Mouse (Mus musculus) olfactory bulb, adult 2 months (tissue): Measurements from ENCODE around the gene H2-Q6. TPM values are rescaled to one million over a fixed set of nuclear protein-coding genes. Genes with fewer than 3 reads are reported as not detected.
A peak's percentile ranks its signal among the peaks of the same experiment; 100 is the strongest.
"Not testable (repeated sequence)": the region's sequence is repeated elsewhere in the genome, so short reads cannot be mapped to it uniquely, and the experiment has no call there.

ENCODE experiments used
- H3K27ac ChIP-seq: fragments of 200-500 bp; 2 replicates; pipeline ENCODE4 v1.5.1; 2012; ENCODE audit warnings: low read depth, low read length; ENCODE audit not compliant: insufficient read depth
- H3K4me1 ChIP-seq: fragments of 200-500 bp; 2 replicates; pipeline ENCODE4 v1.6.1; 2012; ENCODE audit warnings: low read length; ENCODE audit not compliant: control insufficient read depth, insufficient read depth
- H3K4me3 ChIP-seq: fragments of 200-500 bp; 2 replicates; pipeline ENCODE4 v1.5.1; 2012; ENCODE audit warnings: mild to moderate bottlenecking, low read depth, low read length, moderate library complexity; ENCODE audit not compliant: insufficient read depth
- CTCF ChIP-seq: fragments of 200-500 bp; IDR thresholded peaks from 2 replicates; pipeline ENCODE4 v1.5.1; 2012; ENCODE audit warnings: low read depth, mild to moderate bottlenecking, low read length, moderate library complexity; ENCODE audit not compliant: insufficient read depth
- POLR2A ChIP-seq: fragments of 200-500 bp; IDR thresholded peaks from 2 replicates; pipeline ENCODE4 v1.6.1; 2012; ENCODE audit warnings: mild to moderate bottlenecking, low read depth, low read length, moderate library complexity; ENCODE audit not compliant: insufficient read depth
- WGBS: fragments of 180-500 bp; shearing (Covaris S2); methylation state at CpG from one replicate; pipeline ENCODE4 v1.1.7; 2018; 5-methylcytosine and 5-hydroxymethylcytosine counted together
- polyA plus RNA-seq: library from polyadenylated mRNA; stranded (reverse); fragments of >200 nt; gene quantifications from 2 replicates; pipeline ENCODE4 v1.2.4, GENCODE M21; 2012; ENCODE audit warnings: low replicate concordance; ENCODE audit not compliant: missing spikeins, insufficient read depth, insufficient read length

The H2-Q6 gene
- not detected in 2 replicates for polyA plus RNA-seq

DNA sequence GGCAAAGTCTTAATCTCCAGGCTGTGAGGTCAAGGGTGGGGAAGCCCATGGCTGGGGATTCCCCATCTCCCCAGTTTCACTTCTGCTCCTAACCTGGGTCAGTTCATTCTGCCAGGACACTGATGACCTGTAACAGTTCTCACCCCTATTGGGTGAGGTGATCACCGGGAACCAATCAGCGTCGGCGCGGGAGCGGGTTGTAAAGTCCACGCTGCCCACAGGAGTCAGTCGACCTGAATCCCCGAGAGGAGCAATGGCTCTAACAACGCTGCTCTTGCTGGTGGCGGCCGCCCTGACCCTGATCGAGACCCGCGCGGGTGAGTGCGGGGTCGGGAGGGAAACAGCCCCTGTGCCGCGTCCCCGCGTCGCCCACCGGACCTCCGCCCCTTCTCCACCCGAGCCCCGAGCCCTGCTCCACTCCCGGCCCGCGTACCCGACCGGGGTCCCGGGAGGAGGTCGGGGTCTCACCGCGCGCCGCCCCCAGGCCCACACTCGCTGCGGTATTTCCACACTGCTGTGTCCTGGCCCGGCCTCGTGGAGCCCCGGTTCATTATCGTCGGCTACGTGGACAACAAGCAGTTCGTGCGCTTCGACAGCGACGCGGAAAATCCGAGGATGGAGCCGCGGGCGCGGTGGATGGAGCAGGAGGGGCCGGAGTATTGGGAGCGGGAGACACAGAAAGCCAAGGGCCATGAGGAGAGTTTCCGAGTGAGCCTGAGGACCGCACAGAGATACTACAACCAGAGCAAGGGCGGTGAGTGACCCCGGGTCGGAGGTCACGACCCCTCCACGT, at the start of gene H2-Q6:
TSS of gene H2-Q6 (plus strand) at position 227 of the 793 bp plus-strand sequence.
- H3K4me1 ChIP-seq, H3K27ac ChIP-seq: not testable (repeated sequence)
- WGBS: 2% methylated on average over 57 of the region's 66 CpGs
- H3K4me3 ChIP-seq: peak within 1 kb of the TSS; percentile 35

DNA sequence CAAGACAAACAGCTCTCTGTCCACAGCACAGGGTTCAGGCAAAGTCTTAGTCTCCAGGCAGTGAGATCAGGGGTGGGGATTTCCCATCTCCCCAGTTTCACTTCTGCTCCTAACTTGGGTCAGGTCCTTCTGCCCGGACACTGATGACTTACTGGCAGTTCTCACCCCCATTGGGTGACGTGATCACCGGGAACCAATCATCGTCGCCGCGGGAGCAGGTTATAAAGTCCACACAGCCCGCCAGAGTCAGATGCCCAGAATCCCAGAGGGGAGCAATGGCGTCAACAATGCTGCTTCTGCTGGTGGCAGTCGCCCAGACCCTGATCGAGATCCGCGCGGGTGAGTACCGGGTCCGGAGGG, 45.3 kb upstream of the H2-Q6 start, which contains the start of gene H2-Q4:
TSS of gene H2-Q4 (plus strand) at position 249 of the 360 bp plus-strand sequence.
- Histone ChIP-seq H3K4me3 (peak within 1 kb of the TSS; percentile 56), H3K27ac (no peak within 1 kb of the TSS), H3K4me1 (peaks cover 10% of the 10 kb centered on the region)
- WGBS: 1% methylated on average over 16 of the region's 16 CpGs
- TF ChIP-seq CTCF: no peak

DNA sequence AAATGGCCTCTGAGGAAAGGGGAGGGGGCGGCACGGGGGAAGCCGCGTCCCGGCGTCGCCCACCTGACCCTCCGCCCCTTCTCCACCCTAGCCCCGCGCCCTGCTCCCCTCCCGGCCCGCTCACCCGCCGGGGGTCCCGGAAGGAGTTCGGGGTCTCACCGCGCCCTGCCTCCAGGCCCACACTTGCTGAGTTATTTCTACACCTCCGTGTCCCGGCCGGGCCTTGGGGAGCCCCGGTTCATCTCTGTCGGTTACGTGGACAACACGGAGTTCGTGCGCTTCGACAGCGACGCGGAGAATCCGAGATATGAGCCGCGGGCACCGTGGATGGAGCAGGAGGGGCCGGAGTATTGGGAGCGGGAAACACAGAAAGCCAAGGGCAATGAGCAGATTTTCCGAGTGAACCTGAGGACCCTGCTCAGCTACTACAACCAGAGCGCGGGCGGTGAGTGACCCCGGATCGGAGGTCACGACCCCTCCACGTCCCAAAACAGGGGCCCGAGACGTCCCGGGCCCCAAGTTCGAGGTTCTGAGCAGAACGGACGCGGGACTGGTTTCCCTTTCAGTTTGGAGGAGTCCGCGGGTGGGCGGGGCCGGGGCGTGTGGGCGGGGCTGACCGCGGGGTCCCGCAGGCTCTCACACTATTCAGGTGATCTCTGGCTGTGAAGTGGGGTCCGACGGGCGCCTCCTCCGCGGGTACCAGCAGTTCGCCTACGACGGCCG, 44.8 kb upstream of the H2-Q6 start:
- WGBS: 1% methylated on average over 69 of the region's 70 CpGs
- Histone ChIP-seq H3K27ac (no peak overlapping the region), H3K4me1 (peaks cover 10% of the 10 kb centered on the region), H3K4me3 (peak overlapping the region; percentile 56)
- TF ChIP-seq POLR2A: no peak

DNA sequence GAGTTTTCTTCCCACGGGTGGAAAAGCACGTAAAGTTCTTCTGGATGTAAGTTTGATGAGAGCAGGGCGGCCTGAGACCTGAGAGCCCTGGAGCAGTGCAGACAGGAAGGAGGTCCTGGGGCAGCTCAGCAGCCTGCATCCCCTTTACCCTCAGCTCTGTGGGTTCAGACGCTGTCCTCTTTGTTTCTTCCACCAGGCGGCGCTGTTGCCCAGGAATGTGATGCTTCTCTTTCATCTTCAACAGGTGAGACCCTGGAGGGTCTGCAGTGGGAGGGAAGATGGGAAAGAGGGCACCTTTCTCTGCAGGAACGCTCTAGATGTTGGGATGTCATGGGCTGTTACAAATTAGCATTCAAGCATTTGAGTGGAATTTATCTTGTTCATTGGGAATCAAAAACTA, 34.9 kb upstream of the H2-Q6 start:
- not testable (repeated sequence) for H3K4me1 ChIP-seq, H3K4me3 ChIP-seq, H3K27ac ChIP-seq
- WGBS: 5% methylated on average over 7 of the region's 7 CpGs

DNA sequence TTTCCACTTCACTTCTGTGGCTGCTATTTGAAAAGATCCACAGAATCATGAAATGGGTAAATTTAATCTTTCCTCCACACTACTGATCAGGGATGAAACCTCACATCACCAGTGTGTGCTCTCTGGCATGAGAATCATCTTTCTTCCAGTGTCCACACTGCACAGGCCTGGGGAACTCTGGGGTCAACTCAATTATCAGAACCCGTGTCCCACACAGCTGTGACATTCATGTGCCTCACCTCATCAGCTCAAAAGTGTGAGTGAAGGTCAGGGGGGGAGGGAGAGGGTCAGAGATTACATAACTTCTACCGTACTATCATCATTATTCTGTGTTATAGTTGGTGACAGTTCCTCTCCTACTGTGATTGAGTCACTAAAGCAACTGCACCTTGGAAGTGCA, 32.0 kb upstream of the H2-Q6 start:
- not testable (repeated sequence) for H3K4me1 ChIP-seq, H3K27ac ChIP-seq, H3K4me3 ChIP-seq
- 88% methylated on average over 2 of the region's 2 CpGs for WGBS

DNA sequence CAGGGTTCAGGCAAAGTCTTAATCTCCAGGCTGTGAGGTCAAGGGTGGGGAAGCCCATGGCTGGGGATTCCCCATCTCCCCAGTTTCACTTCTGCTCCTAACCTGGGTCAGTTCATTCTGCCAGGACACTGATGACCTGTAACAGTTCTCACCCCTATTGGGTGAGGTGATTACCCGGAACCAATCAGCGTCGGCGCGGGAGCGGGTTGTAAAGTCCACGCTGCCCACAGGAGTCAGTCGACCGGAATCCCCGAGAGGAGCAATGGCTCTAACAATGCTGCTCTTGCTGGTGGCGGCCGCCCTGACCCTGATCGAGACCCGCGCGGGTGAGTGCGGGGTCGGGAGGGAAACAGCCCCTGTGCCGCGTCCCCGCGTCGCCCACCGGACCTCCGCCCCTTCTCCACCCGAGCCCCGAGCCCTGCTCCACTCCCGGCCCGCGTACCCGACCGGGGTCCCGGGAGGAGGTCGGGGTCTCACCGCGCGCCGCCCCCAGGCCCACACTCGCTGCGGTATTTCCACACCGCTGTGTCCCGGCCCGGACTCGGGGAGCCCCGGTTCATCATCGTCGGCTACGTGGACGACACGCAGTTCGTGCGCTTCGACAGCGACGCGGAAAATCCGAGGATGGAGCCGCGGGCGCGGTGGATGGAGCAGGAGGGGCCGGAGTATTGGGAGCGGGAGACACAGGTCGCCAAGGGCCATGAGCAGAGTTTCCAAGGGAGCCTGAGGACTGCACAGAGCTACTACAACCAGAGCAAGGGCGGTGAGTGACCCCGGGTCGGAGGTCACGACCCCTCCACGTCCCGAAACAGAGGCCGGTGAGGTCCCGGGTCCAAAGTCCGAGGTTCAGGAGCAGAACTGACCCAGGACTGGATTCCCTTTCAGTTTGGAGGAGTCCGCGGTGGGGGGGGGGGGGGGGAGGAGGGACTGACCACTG, 30.5 kb upstream of the H2-Q6 start:
- not testable (repeated sequence) for H3K27ac ChIP-seq, H3K4me1 ChIP-seq
- 2% methylated on average over 58 of the region's 75 CpGs for WGBS
- peak overlapping the region; percentile 22 for H3K4me3 ChIP-seq

DNA sequence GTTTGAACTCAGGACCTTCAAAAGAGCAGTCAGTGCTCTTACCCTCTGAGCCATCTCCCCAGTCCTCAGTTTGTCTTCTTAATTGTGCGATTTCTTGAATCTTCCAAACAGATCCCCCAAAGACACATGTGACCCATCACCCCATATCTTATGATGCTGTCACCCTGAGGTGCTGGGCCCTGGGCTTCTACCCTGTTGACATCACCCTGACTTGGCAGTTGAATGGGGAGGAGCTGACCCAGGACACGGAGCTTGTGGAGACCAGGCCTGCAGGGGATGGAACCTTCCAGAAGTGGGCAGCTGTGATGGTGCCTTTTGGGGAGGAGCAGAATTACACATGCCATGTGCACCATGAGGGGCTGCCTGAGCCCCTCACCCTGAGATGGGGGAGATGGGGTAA, 27.7 kb upstream of the H2-Q6 start:
- WGBS: 91% methylated on average over 2 of the region's 2 CpGs
- H3K4me1 ChIP-seq, H3K27ac ChIP-seq, H3K4me3 ChIP-seq: not testable (repeated sequence)

DNA sequence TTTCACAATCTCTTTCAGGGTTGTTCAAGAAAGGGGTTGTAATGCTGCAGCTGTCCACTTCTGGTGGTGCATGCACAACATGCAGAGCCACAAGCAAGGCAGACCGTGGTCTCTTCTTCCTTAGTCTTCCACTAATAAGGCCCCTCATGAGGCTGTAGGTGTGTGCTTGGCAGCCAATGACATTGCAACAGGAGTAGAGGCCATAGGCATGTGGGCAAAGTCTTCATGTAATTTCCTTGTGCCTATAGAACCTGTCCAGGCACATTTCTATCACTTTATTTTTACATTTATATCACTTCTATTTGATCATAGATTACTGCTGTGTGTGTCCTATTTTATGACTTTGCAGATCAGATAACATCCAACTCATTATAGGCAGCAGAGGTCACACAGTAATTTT, 11.6 kb upstream of the H2-Q6 start:
- not testable (repeated sequence) for H3K27ac ChIP-seq, H3K4me1 ChIP-seq, H3K4me3 ChIP-seq
- WGBS: no CpG with 5 or more reads among the region's 1 CpGs

DNA sequence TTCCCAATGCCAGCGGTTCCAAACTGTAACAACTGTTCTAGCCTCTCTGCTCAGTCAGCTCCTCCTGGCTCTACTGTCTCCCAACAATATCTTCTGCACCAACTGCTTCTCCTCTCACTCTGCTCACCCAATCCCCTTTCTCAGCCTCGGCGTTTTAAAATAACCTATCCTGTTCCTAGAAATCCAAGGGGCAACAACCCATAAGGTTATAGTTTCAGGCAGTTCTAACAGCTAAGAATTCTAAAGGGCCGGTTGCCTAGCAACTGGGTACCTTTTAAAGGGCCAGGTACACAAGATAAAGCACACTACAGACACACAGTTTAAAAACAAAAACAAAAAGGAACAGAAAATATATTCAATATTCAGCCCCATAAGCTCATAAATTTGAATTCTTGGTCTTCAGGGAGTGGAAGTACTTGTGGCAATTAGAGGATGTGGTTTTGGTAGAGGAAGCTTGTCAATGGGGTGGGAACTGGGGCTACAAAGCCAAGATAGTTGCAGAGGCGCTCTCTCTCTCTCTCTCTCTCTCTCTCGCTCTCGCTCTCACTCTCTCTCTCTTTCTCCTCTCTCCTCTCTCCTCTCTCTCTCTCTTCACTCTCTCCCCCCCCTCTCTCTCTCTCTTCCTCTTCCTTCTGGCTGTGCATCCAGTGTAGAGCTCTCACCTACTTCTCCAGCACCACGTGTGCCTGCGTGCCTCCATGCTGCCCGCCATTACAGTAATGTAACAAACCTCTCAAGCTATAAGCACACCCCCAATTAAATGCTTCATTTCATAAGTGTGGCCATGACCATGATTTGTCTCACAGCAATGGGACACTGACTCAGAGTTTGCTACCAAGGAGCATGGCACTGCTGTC, 9.1 kb upstream of the H2-Q6 start:
- not testable (repeated sequence) for H3K27ac ChIP-seq

More for the DNA sequence above, 9.1 kb upstream of the H2-Q6 start:
- H3K4me3 ChIP-seq, H3K4me1 ChIP-seq: not testable (repeated sequence)
- 60% methylated on average over 3 of the region's 10 CpGs for WGBS
